Mouse (Mus musculus) cerebellum, adult 9-10 months (tissue): ENCODE data around the gene Rab3a.

Experiments
- DNase-seq: peaks from one replicate; pipeline ENCODE4 v3.0.0; 2022

Rab3a gene

DNA sequence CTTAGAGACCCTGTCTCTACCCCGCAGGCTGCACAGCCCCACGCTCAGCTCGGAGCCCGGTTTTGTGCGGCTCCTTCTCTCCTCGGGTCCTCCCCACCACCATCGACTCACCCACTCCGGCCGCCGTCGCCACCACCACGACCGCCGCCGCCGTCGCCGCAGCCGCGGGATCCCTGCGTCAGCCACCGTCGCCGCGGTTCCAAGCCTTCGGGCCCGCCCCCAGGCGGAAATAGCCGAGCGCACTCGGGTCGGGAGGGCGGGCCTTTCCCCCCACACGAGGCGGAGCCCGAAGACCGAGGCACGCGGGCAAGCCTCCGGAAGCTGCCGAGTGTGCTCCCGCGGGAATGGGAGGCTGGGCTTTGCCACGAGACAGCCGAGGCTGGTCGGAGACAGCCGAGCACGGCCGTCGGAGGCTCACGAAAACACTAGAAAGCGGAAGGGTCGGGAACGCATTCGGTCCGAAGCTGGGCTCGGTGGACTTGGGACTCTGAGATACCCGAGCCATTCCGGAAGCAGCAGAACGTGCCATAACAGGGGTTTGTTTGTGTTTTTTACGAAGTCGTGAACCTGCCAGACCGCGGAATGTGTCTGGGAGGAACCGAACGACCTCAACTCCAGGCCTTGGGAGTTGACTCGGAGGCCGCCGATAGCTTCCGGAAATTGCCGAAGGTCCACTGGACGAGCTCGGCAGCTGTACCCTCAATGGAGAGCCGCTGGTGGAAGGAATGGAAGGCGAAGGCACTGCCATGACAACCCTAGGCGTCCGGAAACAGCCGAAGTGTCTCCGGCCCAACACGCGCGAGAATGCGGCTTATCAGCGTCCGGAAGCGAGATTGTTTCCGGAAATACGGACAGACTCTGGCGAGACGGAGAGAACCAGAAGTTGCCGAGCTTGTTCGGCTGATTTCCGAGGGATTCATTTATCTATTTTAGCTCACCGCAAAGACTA lies 22.3 kb downstream of the Rab3a start, which contains the start of gene Pik3r2:
Gene Pik3r2, minus strand, starts transcription at position 218 of the 949 bp plus-strand sequence.
- DNase-seq: peak; percentile 97

DNA sequence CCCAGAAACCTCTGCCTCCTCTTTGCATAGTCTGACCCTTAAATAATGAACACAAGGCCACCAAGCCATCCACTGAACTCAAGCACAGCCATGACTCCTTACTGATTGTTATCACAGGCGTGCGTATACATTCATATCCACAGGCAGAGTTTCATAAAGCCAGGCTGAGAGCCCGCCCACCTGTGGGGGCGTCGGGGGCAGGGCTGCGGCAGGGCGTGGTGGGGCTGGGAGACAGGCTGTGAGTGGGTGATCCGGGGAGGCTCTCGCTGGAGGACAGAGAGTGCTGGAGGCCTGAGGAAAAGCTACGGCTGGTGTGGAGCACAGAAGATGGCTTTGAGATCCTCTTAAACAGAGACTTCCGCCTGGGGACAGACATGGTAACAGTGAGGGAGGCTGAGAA lies 25.6 kb downstream of the Rab3a start:
- DNase-seq: no peak

DNA sequence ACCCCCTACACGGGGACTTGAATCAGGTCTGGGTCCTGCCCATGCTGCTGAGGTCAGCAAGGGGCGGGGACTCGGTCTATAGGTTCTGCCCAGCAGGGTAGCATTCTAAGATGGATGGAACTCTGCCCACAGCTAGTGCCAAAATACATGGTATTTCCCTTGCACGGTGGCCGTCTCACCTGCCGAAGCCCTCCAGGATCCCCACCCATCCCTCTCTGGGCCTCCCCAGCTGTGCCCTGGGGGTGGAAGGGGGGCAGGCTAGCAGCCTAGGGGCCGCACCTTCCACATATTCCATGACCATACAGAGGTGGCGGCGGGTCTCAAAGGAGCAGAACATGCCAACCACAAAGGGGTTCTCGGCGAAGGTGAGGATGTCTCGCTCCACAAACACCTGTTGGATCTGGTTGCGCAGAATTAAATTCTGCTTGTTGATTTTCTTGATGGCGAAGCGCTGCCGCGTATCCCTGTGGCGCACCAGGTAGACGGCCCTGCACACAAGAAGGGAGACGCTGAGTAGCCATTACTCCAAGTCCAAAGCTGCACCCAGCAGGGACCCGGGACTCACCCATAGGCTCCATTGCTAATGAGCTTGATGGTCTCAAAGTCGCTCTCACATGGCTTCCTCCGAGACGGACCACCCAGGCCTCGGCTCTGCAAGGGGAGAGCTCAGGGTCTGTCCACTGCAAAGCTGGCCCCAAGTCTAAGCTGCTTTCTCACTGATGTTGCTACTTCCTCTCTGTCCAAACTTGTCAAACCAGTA lies 32.0 kb downstream of the Rab3a start:
- peak; percentile 56 for DNase-seq

DNA sequence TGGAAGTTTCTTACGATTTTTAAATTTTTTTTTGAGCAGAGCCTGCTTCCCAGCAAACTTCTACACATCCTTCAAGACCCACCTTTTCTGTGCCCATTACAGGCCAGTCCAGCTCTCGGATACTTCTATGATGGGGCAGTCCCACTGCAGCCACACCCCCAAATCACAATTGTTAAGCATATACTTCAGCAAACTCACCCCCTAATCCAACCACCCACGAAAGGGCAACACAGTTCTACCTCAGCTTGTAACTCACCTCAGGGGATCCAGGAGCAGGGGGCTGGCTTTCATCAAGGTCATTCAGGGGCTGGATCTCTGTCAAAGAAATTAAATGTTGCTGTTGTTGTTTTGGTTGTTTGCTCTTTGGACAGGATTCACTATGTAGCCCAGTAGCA lies 32.6 kb downstream of the Rab3a start:
- DNase-seq: peak; percentile 53

DNA sequence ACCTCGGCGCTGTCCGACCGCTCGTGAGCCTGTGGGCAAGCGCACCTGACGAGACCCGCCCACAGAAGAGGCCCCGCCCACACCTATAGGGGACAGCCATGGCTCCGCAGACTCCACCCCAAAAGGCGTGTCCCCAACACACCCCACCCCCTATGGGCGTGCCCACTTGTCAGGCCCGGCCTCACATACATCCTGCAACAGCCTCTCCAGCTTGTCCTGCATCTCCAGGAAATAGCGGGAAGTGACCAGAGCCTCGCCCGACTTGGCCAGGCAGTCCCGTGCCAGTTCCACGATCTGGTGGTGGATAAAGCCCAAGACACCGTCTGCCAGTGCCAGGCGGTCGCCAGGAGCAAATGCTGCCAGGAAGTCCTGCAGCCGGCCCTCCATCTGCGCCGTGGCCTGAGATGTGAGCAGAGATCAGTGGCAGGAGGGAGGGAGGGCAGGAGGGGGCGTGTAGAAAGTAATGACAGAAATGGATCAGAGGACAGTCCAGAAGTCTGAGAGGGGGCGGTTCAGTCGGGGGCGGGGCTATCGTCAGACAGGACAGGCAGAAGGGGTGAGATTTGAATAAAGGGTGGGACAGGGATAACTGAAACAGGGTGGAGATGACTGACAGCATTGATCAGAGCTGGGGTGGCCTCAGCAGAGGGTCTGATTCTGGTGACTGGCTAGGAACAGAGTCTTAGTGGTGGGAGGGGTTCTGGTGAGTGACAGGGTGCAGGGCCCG lies 33.6 kb downstream of the Rab3a start:
- peak; percentile 94 for DNase-seq

DNA sequence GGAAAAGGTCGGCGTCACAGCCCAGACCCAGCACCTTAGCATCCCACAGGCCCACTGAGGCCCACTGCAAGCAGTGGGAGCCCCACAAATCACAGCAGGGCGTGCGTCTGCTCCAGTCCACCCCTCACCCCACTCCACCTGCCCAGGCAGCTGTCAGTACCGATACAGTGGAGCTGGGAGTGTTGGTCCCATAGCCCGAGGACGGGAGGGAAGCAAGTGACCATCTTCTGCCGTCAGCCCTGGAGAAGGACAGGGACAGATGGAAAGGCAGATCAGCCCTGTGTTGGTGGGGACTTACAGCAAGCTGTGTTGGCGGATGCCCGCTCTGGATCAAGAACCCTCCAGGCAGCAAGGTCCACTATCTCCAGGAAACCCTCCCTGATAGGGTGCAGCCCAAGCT lies 34.6 kb downstream of the Rab3a start:
- peak; percentile 60 for DNase-seq

DNA sequence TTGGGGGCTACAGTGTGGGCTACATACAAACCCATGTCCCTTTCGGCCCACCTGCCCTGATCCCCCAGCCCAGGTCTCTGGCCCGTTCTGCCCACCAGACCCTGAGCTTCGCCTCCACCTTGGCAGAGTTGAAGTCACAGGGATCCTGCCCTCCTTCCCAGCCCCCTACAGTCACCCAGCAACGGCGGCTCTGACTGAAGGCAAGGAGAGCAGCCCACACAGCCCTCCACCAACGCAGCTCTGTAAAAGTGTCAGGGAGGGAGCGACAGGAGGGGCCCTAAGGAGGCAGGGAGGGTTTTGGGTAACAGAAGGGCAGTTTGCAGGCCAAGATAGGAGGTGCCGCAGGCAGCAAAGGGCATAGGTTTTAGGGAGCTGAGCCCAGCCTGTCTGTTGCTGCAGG lies 36.4 kb downstream of the Rab3a start:
- peak; percentile 48 for DNase-seq

DNA sequence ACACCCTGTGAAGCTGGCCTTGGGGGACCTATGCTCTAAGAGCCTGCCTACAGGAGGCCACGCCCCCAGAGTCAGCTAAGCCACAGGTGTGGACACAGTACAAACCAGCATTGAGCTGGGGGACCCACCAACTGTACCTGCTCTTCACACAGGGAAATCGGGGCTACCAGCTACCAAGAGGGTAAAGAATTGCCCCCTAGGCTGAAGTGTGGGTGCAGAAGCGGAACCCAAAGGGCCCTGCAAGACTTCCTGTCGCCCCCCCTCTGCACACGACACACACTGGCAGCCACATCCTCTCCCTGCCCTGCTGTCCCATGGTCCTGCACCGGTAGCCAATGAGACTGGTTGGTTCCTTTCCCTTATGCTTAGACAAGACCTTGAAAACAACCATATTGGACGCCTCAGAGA lies 36.8 kb downstream of the Rab3a start:
- DNase-seq: peak; percentile 58

DNA sequence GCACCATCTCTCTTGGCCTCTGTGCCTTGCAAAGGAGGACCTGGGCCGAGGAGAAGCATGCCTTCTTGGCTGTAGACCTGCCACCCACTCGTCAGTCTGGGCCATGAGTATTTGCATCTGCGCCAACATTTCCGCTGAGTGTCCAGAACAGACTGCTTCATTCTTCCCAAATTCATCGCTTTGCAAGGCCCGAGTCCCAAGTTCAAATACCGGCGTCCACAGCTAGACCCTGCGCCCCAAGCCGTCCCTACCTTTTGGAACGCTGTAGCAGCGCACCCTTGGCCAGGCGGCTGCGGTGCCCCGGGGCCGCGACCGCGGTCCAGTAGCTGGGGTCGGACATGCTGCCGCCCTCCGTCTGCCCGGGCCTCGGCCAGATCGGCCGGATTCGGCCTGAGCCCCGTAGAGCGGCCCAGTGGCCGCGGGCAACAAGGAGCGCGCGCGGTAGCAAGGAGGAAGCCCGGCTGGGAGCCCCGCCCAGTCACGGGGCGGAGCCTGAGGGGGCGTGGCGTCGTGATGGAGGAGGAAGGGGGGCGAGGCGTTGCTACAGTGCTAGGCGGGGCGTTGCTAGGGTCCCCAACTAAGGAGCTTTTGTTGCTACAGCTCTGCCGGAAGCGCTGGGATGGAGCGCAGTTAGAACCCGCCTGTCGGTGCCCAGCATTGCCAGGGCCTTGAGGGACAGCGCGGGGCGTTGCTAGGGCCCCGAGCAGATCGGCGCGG lies 37.7 kb downstream of the Rab3a start:
- peak; percentile 91 for DNase-seq

DNA sequence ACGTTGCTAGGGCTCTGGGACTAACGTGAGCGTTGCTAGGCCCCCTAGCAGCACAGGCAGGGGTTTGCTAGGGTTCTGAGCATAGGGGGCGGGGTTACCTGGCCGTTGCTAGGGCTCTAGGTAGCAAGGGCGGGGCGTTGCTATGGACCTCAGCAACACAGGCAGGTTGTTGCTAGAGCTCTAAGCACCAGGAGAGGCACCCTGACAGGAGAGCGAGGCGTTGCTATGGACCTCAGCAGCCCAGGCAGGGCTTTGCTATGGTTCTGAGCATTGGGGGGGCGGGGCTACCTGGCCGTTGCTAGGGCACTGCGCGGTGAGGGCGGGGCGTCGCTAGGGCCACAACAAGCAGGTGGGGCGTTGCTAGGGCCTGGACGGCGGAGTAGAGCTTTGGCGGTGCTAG lies 38.2 kb downstream of the Rab3a start:
- peak; percentile 82 for DNase-seq

DNA sequence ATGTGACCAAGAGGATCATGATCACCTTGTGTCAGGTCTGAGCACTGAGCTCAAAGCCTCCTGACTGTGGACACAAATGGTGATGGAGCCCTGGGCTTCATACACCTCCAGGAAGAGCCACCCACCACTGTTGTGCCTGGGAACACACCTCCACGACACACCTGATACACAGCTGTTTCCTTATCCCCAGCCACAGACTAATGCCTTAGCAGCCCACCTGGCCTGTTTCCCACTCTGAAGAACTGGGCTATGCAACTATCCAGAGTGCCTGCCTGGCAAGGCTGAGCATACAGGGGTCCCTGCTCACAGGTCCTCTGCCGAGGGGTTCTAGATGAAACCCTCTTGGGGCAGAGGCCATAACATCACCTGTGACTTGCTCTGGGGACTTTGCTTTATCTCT lies 39.7 kb downstream of the Rab3a start:
- peak; percentile 34 for DNase-seq

DNA sequence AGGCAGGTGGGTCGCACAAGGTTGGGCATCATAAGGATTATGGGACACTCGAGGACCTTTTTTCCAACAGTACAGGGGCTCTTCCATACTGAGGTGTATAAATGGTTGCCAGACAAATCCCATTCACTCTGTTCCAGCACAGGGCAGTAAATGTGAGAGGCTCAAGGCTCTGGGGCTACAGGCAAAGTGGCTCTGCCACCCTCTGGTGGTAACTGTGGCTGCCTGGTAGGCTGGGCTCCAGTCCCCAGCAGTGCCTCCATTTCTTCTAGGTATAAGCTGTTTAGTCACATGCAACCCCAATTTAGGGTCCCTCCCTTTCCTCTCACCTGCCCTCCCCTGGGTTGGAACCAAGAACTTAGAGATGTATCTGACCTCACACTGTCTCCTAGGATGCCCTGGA lies 40.9 kb downstream of the Rab3a start:
- peak; percentile 48 for DNase-seq

DNA sequence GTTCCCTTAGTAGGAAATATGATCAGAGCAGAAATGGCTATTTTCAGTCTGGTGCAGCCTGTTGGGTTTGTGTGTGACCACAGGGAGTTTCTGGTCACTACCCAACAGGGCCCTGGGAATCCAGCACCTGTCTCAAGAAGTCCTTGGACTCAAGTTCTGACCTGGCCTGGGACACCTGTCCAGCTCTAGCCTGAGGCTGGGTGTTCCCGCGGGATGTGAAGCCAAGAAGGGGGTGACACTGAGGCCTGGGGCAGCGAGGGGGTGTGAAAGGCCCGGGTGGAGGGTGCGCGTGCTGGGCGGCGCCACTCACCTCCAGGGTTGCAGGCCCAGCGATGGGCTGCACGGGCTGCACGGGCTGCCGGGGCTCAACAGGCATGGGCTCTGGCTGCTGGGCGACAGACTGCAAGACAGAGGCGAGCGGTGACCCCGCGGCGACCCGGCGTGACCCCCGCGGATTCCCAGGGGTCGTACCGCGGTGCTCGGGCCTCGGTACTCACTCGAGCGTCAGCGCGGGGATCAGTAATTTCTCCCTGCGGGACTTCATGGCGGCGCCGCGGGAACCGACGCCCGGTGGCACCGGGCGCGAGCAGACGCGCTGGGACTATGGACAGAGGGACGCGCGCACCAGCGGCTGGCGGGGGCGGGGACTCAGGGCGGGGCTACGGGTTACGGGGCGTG lies 42.1 kb downstream of the Rab3a start:
- peak; percentile 65 for DNase-seq

DNA sequence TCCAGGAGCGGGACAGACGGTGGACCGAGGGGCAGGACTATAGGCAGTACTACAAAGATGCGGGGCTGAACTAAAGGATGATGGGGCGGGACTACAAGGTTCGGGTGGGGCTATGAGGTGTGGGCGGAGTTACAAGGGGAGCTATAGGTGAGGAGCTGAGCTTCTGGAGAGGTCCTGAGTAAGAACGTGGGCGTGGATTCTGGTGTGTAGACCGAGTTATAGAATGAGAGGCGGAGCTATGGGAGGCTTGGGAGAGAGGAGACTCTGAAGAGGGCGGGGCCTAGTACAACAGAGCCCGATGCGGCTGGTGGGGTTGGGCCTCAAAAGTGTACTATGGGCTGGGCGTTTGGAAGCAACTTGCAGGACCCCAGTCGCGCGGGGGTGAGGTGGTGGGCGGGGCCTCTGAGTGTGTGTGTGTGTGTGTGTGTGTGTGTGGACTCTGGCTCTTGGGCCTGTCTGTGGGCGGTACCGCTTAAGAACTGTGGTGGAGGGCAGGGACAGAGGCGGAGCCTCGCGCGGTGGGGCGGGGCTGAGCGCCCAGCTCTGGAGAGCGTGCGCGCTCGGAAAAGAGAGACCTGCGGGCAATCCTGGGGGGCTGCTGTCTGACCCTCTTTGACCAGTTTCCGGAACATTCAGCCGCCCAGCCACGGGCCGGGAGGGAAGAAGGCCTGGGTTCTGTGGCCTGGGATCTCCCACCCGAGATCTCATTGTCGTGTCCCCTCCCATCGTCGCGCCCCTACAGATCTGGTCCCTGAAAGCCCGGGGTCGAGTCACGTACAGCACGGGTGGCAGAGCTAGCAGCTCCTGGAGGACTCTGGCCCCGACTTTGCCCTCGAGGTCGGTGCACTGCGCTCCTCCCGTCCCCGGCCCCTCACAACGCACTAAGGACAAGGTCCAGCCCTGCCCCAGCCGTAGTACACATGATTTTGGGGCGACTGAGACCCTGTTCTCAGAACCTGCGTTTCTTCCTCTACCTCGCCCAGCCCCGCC lies 42.9 kb downstream of the Rab3a start:
- peak; percentile 87 for DNase-seq

DNA sequence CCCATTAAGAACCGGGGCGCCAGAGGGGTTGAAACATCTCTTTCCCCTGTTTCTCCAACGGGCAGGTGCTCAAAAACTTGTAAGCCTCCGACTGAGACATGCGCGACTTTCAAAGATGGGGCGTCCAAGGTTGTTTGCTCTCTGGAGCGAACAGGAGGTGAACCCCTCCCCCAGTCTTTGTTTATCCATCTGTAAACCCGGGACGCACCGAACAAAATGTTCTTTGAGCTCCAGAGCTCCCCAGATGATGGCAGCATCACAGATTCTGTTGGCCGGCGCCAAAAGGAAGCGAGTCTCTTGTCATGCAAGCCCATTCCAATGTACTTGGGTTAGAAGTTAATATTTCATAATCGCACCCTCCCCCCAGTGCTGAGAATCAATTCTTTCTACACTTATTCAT lies 43.8 kb downstream of the Rab3a start:
- peak; percentile 55 for DNase-seq

DNA sequence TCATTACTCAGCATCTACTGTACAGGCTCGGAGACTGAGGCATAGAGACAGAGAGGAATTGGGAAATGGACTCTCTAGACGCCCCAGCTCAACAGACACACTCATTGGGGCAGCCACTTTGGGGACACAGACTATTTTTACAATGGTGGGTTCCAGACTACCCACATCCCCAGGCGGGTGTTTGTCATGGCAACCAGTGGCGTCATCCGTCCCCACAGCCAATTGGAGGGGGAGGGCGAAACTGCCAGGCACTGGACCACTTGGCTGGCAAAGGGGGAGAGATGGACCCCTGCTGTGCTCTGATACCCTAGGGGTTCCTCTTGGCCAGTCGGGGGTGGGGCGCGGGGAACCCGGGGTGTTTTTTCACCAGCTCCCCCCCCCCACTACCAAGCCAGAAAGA lies 46.2 kb downstream of the Rab3a start:
- no peak for DNase-seq

DNA sequence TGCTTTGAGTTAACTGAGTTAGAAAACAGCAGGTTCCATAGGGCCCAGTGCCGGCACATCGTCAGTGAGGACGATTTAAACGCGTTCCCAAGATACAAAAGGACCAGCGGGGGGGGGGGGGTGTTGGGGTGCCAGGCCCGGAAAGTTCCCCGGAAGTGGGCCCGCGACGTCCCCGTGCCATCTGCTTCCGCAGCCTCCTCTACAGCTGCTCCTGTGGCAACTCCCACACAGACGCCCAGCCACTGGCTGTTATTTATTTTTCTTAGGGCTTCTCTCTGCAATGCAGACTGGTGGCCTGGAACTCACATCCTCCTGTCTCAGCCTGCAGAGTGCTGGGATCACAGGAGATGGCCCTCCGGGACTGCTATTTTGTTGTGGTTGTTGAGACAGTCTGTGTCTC lies 46.7 kb downstream of the Rab3a start:
- DNase-seq: no peak

DNA sequence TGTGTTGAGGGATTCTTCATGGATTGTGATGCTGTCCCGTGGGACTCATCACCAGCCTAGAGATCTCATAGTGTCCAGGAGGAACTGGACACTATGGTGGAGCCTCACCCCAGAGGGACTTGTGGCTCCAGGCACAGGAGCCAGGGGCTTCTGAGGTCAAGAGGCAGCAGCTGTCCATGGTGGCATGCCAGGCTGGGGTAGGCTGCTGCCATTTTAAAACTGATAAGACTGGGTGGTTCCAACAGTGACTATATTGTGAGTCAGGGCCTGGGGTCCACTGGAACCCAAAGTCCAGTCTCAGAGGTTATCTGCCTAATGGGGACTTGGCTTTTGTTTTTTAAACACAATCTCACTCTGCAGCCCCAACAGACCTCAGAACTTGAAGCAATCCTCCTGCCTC lies 47.4 kb downstream of the Rab3a start:
- DNase-seq: no peak

DNA sequence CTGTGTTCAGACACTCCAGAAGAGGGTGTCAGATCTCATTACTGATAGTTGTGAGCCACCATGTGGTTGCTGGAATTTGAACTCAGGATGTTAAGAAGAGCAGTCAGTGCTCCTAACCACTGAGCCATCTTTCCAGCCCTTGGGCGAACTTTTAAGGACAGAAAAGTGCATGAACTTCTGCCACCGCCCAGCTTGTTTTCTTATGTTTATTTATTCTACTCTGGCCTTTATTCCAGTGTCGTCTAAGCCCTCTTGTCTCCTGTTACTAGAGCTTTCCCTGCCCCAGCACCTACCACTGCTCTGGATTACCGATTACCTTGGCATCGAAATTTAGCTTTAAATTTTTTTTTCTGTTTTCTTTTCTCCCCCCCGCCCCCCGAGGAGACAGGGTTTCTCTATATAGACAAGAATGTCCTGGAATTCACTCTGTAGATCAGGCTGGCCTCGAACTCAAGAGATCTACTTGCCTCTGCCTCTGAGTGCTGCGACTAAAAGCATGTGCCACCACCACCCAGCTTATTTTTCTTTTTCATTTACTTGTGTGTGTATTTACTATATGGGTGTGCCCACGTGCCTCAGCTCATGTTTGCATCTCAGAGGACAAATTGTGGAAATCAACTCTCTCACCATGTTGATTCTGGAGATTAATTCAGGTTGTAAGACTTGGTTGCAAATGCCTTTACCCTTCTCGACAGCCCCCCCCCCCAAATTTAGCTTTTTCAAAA lies 48.5 kb downstream of the Rab3a start:
- no peak for DNase-seq
